Mouse (Mus musculus) cortical plate, adult 2 months (tissue): ENCODE measurements at regions not wholly inside any gene's neighbourhood (a gene's known extent, or its start where the extent isn't known, plus 50 kb on each side); places are given as distances from the start of the nearest gene placed in this dataset.

Experiments
- H3K27ac ChIP-seq: fragments of 200-500 bp; 2 replicates; pipeline ENCODE4 v1.5.1; 2012; ENCODE audit warnings: low read length, control low read depth, inconsistent platforms; ENCODE audit not compliant: insufficient read depth
- H3K4me1 ChIP-seq: fragments of 200-500 bp; 2 replicates; pipeline ENCODE4 v1.6.1; 2011; ENCODE audit warnings: low read length; ENCODE audit not compliant: control insufficient read depth, insufficient read depth
- H3K4me3 ChIP-seq: fragments of 200-500 bp; 2 replicates; pipeline ENCODE4 v1.5.1; 2011; ENCODE audit warnings: mild to moderate bottlenecking, low read length, control low read depth; ENCODE audit not compliant: insufficient read depth
- CTCF ChIP-seq: fragments of 200-500 bp; IDR thresholded peaks from 2 replicates; pipeline ENCODE4 v1.5.1; 2011; ENCODE audit warnings: mild to moderate bottlenecking, control low read depth, low read length; ENCODE audit not compliant: insufficient read depth; ENCODE audit errors: extremely low read depth
- POLR2A ChIP-seq: fragments of 200-500 bp; IDR thresholded peaks from 2 replicates; pipeline ENCODE4 v1.6.1; 2011; ENCODE audit warnings: mild to moderate bottlenecking, low read length, control low read depth; ENCODE audit not compliant: insufficient read depth; ENCODE audit errors: extremely low read depth

DNA sequence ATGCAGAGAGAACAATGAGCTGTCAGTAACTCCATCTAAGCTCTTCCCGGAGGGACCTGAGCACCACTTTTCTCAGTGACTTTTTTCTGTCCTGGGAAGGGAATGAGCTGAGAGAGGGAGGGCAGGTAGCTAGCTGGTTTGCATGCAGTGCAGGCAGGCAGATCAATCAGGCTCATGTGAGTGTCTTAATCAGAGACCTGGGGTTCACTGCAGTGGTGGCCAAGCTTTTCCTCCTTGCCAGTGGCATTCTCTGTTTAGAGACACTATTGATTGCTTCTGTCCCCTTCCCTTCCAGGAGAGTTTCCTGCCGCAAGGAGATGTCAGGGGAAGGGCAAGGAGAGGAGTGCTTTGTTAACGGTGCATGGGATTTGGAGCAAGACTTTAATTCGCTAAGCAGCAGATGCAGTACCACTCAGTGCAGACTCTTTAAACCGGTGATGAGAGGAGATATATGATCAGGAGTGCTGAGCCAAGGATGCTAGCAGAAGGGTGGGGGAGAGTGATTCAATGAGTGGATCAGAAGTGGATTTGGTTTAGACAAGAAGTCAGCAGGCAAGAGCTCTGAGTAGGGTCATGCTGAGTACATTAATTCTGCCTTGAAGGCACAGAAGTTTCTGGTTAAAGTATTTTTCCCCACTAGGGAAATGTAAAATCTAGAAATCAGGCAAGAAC lies 535.4 kb upstream of the Sel1l start:
- no peak overlapping the region for H3K4me3 ChIP-seq
- no peak overlapping the region for H3K27ac ChIP-seq
- no peaks in the 10 kb centered on the region for H3K4me1 ChIP-seq
- no peak for TF ChIP-seq CTCF

DNA sequence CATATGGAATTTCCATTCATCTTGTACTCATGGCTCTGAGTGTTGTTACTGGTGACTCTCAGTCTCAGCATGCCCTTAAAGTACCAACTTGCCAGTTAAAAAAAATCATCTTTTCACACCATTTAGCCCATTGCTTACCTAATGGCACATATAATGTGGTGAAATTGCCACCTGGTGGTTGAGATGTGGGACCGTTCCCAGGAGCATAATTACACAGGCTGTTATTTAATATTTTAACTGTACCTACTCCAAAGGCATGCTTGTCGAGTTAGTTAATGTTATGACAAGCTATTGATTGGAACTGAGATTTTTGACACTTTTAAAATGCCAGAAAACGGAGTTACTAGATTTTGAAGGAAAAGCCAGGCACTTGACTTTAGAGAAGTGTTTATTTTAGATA lies 530.2 kb upstream of the Sel1l start:
- H3K4me1 ChIP-seq = no peaks in the 10 kb centered on the region
- no peak overlapping the region for H3K4me3 ChIP-seq
- TF ChIP-seq POLR2A (no peak), CTCF (peak; percentile 9; the same call in 1 of the 2 replicates)
- H3K27ac ChIP-seq = no peak overlapping the region

GRCm38 (mm10) chr12:92365926-92366325 lies 517.0 kb upstream of the Sel1l start:
- Histone ChIP-seq H3K4me1 (no peaks in the 10 kb centered on the region), H3K4me3 (no peak overlapping the region), H3K27ac (no peak overlapping the region)
- no peak for TF ChIP-seq POLR2A
- TF ChIP-seq CTCF = no peak

GRCm38 (mm10) chr12:92353386-92354257 lies 504.7 kb upstream of the Sel1l start:
- no peak overlapping the region for H3K27ac ChIP-seq
- TF ChIP-seq CTCF (no peak), POLR2A (no peak)

GRCm38 (mm10) chr12:92318241-92318640 lies 469.3 kb upstream of the Sel1l start:
- no peak for TF ChIP-seq POLR2A
- no peak for TF ChIP-seq CTCF
- no peak overlapping the region for H3K4me3 ChIP-seq
- no peaks in the 10 kb centered on the region for H3K4me1 ChIP-seq
- H3K27ac ChIP-seq = no peak overlapping the region

More at GRCm38 (mm10) chr12:92353386-92354257, 504.7 kb upstream of the Sel1l start:
- Histone ChIP-seq H3K4me1 (no peaks in the 10 kb centered on the region), H3K4me3 (no peak overlapping the region)

GRCm38 (mm10) chr12:92317609-92318008 lies 468.7 kb upstream of the Sel1l start:
- Histone ChIP-seq H3K4me1 (no peaks in the 10 kb centered on the region), H3K27ac (no peak overlapping the region), H3K4me3 (no peak overlapping the region)
- TF ChIP-seq CTCF = no peak
- TF ChIP-seq POLR2A = no peak

- TF ChIP-seq CTCF (no peak), POLR2A (no peak)
- H3K27ac ChIP-seq = no peak overlapping the region
- H3K4me3 ChIP-seq = no peak overlapping the region
- H3K4me1 ChIP-seq = no peaks in the 10 kb centered on the region
These were observed 467.3 kb upstream of the Sel1l start for GRCm38 (mm10) chr12:92316285-92316684.

GRCm38 (mm10) chr12:92315820-92316219 lies 466.9 kb upstream of the Sel1l start:
- no peak for TF ChIP-seq CTCF
- no peak for TF ChIP-seq POLR2A
- Histone ChIP-seq H3K27ac (no peak overlapping the region), H3K4me3 (no peak overlapping the region), H3K4me1 (no peaks in the 10 kb centered on the region)

- H3K4me1 ChIP-seq = no peaks in the 10 kb centered on the region
- H3K4me3 ChIP-seq = no peak overlapping the region
- peak; percentile 73 for TF ChIP-seq CTCF
- TF ChIP-seq POLR2A = no peak
- no peak overlapping the region for H3K27ac ChIP-seq
These were observed 454.1 kb upstream of the Sel1l start for GRCm38 (mm10) chr12:92302951-92303591.
